Mouse (Mus musculus) heart, adult 9 months (tissue): Measurements from ENCODE around the gene Dtx3.

ENCODE experiments used
- DNase-seq, 2 experiments: peaks; one replicate each; pipeline ENCODE4 v3.0.0; 2022; ENCODE audit warnings: low spot score in 2 of 2

Gene Dtx3

GRCm38 (mm10) chr10:127185506-127185905, 10.0 kb downstream of the Dtx3 start:
- no peak for DNase-seq

- no peak for DNase-seq
Observed at GRCm38 (mm10) chr10:127185101-127185500, 10.4 kb downstream of the Dtx3 start.

- no peak for DNase-seq
Observed at GRCm38 (mm10) chr10:127183759-127184158, 11.8 kb downstream of the Dtx3 start.

GRCm38 (mm10) chr10:127182624-127183023, 12.9 kb downstream of the Dtx3 start:
- no peak for DNase-seq

GRCm38 (mm10) chr10:127181566-127181965, 14.0 kb downstream of the Dtx3 start:
- peak; percentile 48 to 72 for DNase-seq

GRCm38 (mm10) chr10:127180695-127181047, 14.9 kb downstream of the Dtx3 start:
- no peak for DNase-seq

GRCm38 (mm10) chr10:127179871-127180694, 15.4 kb downstream of the Dtx3 start, which contains the start of gene Slc26a10:
TSS of gene Slc26a10 (minus strand) at chr10:127180645.
- peak; percentile 58 to 73 for DNase-seq

GRCm38 (mm10) chr10:127178286-127179027, 17.1 kb downstream of the Dtx3 start:
- no peak for DNase-seq

GRCm38 (mm10) chr10:127177719-127178118, 17.8 kb downstream of the Dtx3 start:
- DNase-seq: peak; percentile 64 to 73

GRCm38 (mm10) chr10:127177235-127177634, 18.3 kb downstream of the Dtx3 start:
- DNase-seq: no peak

- no peak for DNase-seq
Observed at GRCm38 (mm10) chr10:127176756-127177155, 18.8 kb downstream of the Dtx3 start.

GRCm38 (mm10) chr10:127176228-127176627, 19.3 kb downstream of the Dtx3 start:
- no peak for DNase-seq

- DNase-seq: no peak
Observed at GRCm38 (mm10) chr10:127174170-127174569, 21.4 kb downstream of the Dtx3 start.

- no peak for DNase-seq
Observed at GRCm38 (mm10) chr10:127173148-127174065, 22.1 kb downstream of the Dtx3 start.

- no peak for DNase-seq
Observed at GRCm38 (mm10) chr10:127171631-127172200, 23.8 kb downstream of the Dtx3 start.

GRCm38 (mm10) chr10:127170837-127171272, 24.7 kb downstream of the Dtx3 start:
- peak; percentile 62 to 72 for DNase-seq

- DNase-seq: no peak
Observed at GRCm38 (mm10) chr10:127170002-127170401, 25.5 kb downstream of the Dtx3 start.

GRCm38 (mm10) chr10:127167614-127168192, 27.8 kb downstream of the Dtx3 start:
- DNase-seq: no peak

GRCm38 (mm10) chr10:127166771-127167613, 28.5 kb downstream of the Dtx3 start:
- DNase-seq: no peak

GRCm38 (mm10) chr10:127166404-127166715, 29.2 kb downstream of the Dtx3 start:
- DNase-seq: no peak
